Mouse (Mus musculus) urinary bladder, postnatal 14 days (tissue): ENCODE measurements around the gene Gm21976.
A peak's percentile ranks its signal among the peaks of the same experiment; 100 is the strongest.

Source experiments
- DNase-seq: peaks from one replicate; pipeline ENCODE4 v3.0.0; 2021; ENCODE audit warnings: low spot score

Gene Gm21976

GRCm38 (mm10) chr13:98298833-98299758 lies 19.4 kb downstream of the Gm21976 start:
- peak; percentile 79 for DNase-seq

- no peak for DNase-seq
Measured at GRCm38 (mm10) chr13:98305257-98305656, 25.6 kb downstream of the Gm21976 start.

GRCm38 (mm10) chr13:98306393-98306792 lies 26.7 kb downstream of the Gm21976 start:
- DNase-seq, result no peak

GRCm38 (mm10) chr13:98306852-98307475 lies 27.3 kb downstream of the Gm21976 start:
- no peak for DNase-seq

GRCm38 (mm10) chr13:98308004-98308403 lies 28.3 kb downstream of the Gm21976 start:
- DNase-seq, result no peak

- DNase-seq, result no peak
Measured at GRCm38 (mm10) chr13:98308724-98309123, 29.0 kb downstream of the Gm21976 start.

- DNase-seq, result no peak
Measured at GRCm38 (mm10) chr13:98311597-98311996, 31.9 kb downstream of the Gm21976 start.

GRCm38 (mm10) chr13:98313631-98314030 lies 33.9 kb downstream of the Gm21976 start:
- DNase-seq, result no peak

GRCm38 (mm10) chr13:98315124-98315523 lies 35.4 kb downstream of the Gm21976 start:
- no peak for DNase-seq

- no peak for DNase-seq
Measured at GRCm38 (mm10) chr13:98316140-98316479, 36.4 kb downstream of the Gm21976 start.

GRCm38 (mm10) chr13:98316480-98317245 lies 37.0 kb downstream of the Gm21976 start, which contains the start of gene Btf3:
Gene Btf3, minus strand, starts transcription at chr13:98317006.
- peak; percentile 94 for DNase-seq

GRCm38 (mm10) chr13:98317246-98317677 lies 37.6 kb downstream of the Gm21976 start:
- no peak for DNase-seq

GRCm38 (mm10) chr13:98317911-98318310 lies 38.2 kb downstream of the Gm21976 start:
- DNase-seq, result no peak

GRCm38 (mm10) chr13:98325034-98325433 lies 45.3 kb downstream of the Gm21976 start:
- DNase-seq, result no peak

- peak; percentile 36 for DNase-seq
Measured at GRCm38 (mm10) chr13:98332106-98332505, 52.4 kb downstream of the Gm21976 start.

- DNase-seq, result no peak
Measured at GRCm38 (mm10) chr13:98336205-98336604, 56.5 kb downstream of the Gm21976 start.

GRCm38 (mm10) chr13:98340506-98340905 lies 60.8 kb downstream of the Gm21976 start:
- no peak for DNase-seq

GRCm38 (mm10) chr13:98349491-98349890 lies 69.8 kb downstream of the Gm21976 start:
- no peak for DNase-seq

- peak; percentile 20 for DNase-seq
Measured at GRCm38 (mm10) chr13:98351527-98351926, 71.8 kb downstream of the Gm21976 start.

GRCm38 (mm10) chr13:98352381-98352975 lies 72.8 kb downstream of the Gm21976 start:
- no peak for DNase-seq

- no peak for DNase-seq
Measured at GRCm38 (mm10) chr13:98353709-98354089, 74.0 kb downstream of the Gm21976 start.
